Mouse (Mus musculus): Measurements from ENCODE around the gene Josd1. TPM values are rescaled to one million over a fixed set of nuclear protein-coding genes. Genes with fewer than 3 reads are reported as not detected.

Josd1 gene
- total RNA-seq, 1 experiment, result 25.3 TPM

- H3K9me3 ChIP-seq (ENCODE audit: control insufficient read depth, insufficient read depth, low read depth, low read length), result no peaks in the 10 kb centered on the region
- H3K36me3 ChIP-seq (ENCODE audit: control insufficient read depth, insufficient read depth, low read length, poor library complexity, severe bottlenecking), result peaks cover 1% of the 10 kb centered on the region; the same call in 1 of the 2 replicates
- H3K27ac ChIP-seq (ENCODE audit: insufficient read depth, low read depth, low read length, poor library complexity, severe bottlenecking), result no peak overlapping the region
- H3K9ac ChIP-seq (ENCODE audit: insufficient read depth, low read depth, low read length, poor library complexity, severe bottlenecking), result no peak overlapping the region
- no peak overlapping the region for H3K4me3 ChIP-seq (ENCODE audit: insufficient read depth in 1 of 2, low read depth in 1 of 2, low read length in 2 of 2, poor library complexity in 1 of 2, severe bottlenecking in 1 of 2)
- no peak for DNase-seq (ENCODE audit: low read depth, low spot score)
- H3K4me1 ChIP-seq (ENCODE audit: control insufficient read depth in 2 of 2, insufficient read depth in 2 of 2, low read length in 2 of 2, poor library complexity in 1 of 2), result no peaks in the 10 kb centered on the region
- TF ChIP-seq ZC3H11A (IDR thresholded peaks at IDR 0.05; ENCODE audit: borderline replicate concordance, low read depth, low read length) (no peak), ZNF384 (IDR thresholded peaks at IDR 0.05; ENCODE audit: low read depth, low read length) (no peak), MAFK (IDR thresholded peaks at IDR 0.05; ENCODE audit: insufficient read depth, low read depth, low read length) (no peak), HCFC1 (IDR thresholded peaks at IDR 0.05; ENCODE audit: borderline replicate concordance, insufficient read depth, low read length) (no peak), CHD2 (IDR thresholded peaks at IDR 0.05; ENCODE audit: low read depth, low read length) (no peak)
- in situ Hi-C loops (cut with MboI; ENCODE audit: low sequenced_read_pairs in 2 of 2, unreplicated experiment in 2 of 2), result no loop called here
Observed at GRCm38 (mm10) chr15:79725190-79725789, 37.6 kb upstream of the Josd1 start.

- H3K9me3 ChIP-seq (ENCODE audit: control insufficient read depth, insufficient read depth, low read depth, low read length), result no peaks in the 10 kb centered on the region
- H3K36me3 ChIP-seq (ENCODE audit: control insufficient read depth, insufficient read depth, low read length, poor library complexity, severe bottlenecking), result peaks cover 12% of the 10 kb centered on the region
- no peaks in the 10 kb centered on the region for H3K4me1 ChIP-seq (ENCODE audit: control insufficient read depth in 2 of 2, insufficient read depth in 2 of 2, low read length in 2 of 2, poor library complexity in 1 of 2)
- H3K27ac ChIP-seq (ENCODE audit: insufficient read depth, low read depth, low read length, poor library complexity, severe bottlenecking), result no peak overlapping the region
- H3K9ac ChIP-seq (ENCODE audit: insufficient read depth, low read depth, low read length, poor library complexity, severe bottlenecking), result no peak overlapping the region
- no peak overlapping the region for H3K4me3 ChIP-seq (ENCODE audit: insufficient read depth in 1 of 2, low read depth in 1 of 2, low read length in 2 of 2, poor library complexity in 1 of 2, severe bottlenecking in 1 of 2)
- in situ Hi-C loops (cut with MboI; ENCODE audit: low sequenced_read_pairs in 2 of 2, unreplicated experiment in 2 of 2), result no loop called here
- no peak for DNase-seq (ENCODE audit: low read depth, low spot score)
- TF ChIP-seq MAFK (IDR thresholded peaks at IDR 0.05; ENCODE audit: insufficient read depth, low read depth, low read length), result no peak
- no peak for TF ChIP-seq ZC3H11A (IDR thresholded peaks at IDR 0.05; ENCODE audit: borderline replicate concordance, low read depth, low read length)
- no peak for TF ChIP-seq CHD2 (IDR thresholded peaks at IDR 0.05; ENCODE audit: low read depth, low read length)
- TF ChIP-seq HCFC1 (IDR thresholded peaks at IDR 0.05; ENCODE audit: borderline replicate concordance, insufficient read depth, low read length), result no peak
- no peak for TF ChIP-seq ZNF384 (IDR thresholded peaks at IDR 0.05; ENCODE audit: low read depth, low read length)
Observed at GRCm38 (mm10) chr15:79723439-79723838, 35.7 kb upstream of the Josd1 start.

GRCm38 (mm10) chr15:79720796-79721195, 33.1 kb upstream of the Josd1 start:
- peaks cover 36% of the 10 kb centered on the region for H3K36me3 ChIP-seq (ENCODE audit: control insufficient read depth, insufficient read depth, low read length, poor library complexity, severe bottlenecking)
- H3K27ac ChIP-seq (ENCODE audit: insufficient read depth, low read depth, low read length, poor library complexity, severe bottlenecking), result no peak overlapping the region
- no peak for DNase-seq (ENCODE audit: low read depth, low spot score)
- H3K9ac ChIP-seq (ENCODE audit: insufficient read depth, low read depth, low read length, poor library complexity, severe bottlenecking), result no peak overlapping the region
- in situ Hi-C loops (cut with MboI; ENCODE audit: low sequenced_read_pairs in 2 of 2, unreplicated experiment in 2 of 2), result no loop called here
- no peak overlapping the region for H3K4me3 ChIP-seq (ENCODE audit: insufficient read depth in 1 of 2, low read depth in 1 of 2, low read length in 2 of 2, poor library complexity in 1 of 2, severe bottlenecking in 1 of 2)
- no peak for TF ChIP-seq ZNF384 (IDR thresholded peaks at IDR 0.05; ENCODE audit: low read depth, low read length)
- TF ChIP-seq MAFK (IDR thresholded peaks at IDR 0.05; ENCODE audit: insufficient read depth, low read depth, low read length), result no peak
- TF ChIP-seq CHD2 (IDR thresholded peaks at IDR 0.05; ENCODE audit: low read depth, low read length), result no peak
- no peak for TF ChIP-seq ZC3H11A (IDR thresholded peaks at IDR 0.05; ENCODE audit: borderline replicate concordance, low read depth, low read length)
- TF ChIP-seq HCFC1 (IDR thresholded peaks at IDR 0.05; ENCODE audit: borderline replicate concordance, insufficient read depth, low read length), result no peak
- H3K9me3 ChIP-seq (ENCODE audit: control insufficient read depth, insufficient read depth, low read depth, low read length), result no peaks in the 10 kb centered on the region
- H3K4me1 ChIP-seq (ENCODE audit: control insufficient read depth in 2 of 2, insufficient read depth in 2 of 2, low read length in 2 of 2, poor library complexity in 1 of 2), result no peaks in the 10 kb centered on the region

GRCm38 (mm10) chr15:79720267-79720666, 32.5 kb upstream of the Josd1 start:
- Histone ChIP-seq H3K36me3 (ENCODE audit: control insufficient read depth, insufficient read depth, low read length, poor library complexity, severe bottlenecking) (peaks cover 40% of the 10 kb centered on the region), H3K4me3 (ENCODE audit: insufficient read depth in 1 of 2, low read depth in 1 of 2, low read length in 2 of 2, poor library complexity in 1 of 2, severe bottlenecking in 1 of 2) (no peak overlapping the region)

GRCm38 (mm10) chr15:79716710-79717109, 29.0 kb upstream of the Josd1 start:
- TF ChIP-seq ZNF384 (IDR thresholded peaks at IDR 0.05; ENCODE audit: low read depth, low read length) (no peak), CHD2 (IDR thresholded peaks at IDR 0.05; ENCODE audit: low read depth, low read length) (no peak), HCFC1 (IDR thresholded peaks at IDR 0.05; ENCODE audit: borderline replicate concordance, insufficient read depth, low read length) (no peak), MAFK (IDR thresholded peaks at IDR 0.05; ENCODE audit: insufficient read depth, low read depth, low read length) (no peak), ZC3H11A (IDR thresholded peaks at IDR 0.05; ENCODE audit: borderline replicate concordance, low read depth, low read length) (no peak)
- in situ Hi-C loops (cut with MboI; ENCODE audit: low sequenced_read_pairs in 2 of 2, unreplicated experiment in 2 of 2), result no loop called here
- Histone ChIP-seq H3K9ac (ENCODE audit: insufficient read depth, low read depth, low read length, poor library complexity, severe bottlenecking) (no peak overlapping the region), H3K4me3 (ENCODE audit: insufficient read depth in 1 of 2, low read depth in 1 of 2, low read length in 2 of 2, poor library complexity in 1 of 2, severe bottlenecking in 1 of 2) (no peak overlapping the region), H3K9me3 (ENCODE audit: control insufficient read depth, insufficient read depth, low read depth, low read length) (no peaks in the 10 kb centered on the region), H3K4me1 (ENCODE audit: control insufficient read depth in 2 of 2, insufficient read depth in 2 of 2, low read length in 2 of 2, poor library complexity in 1 of 2) (no peaks in the 10 kb centered on the region), H3K36me3 (ENCODE audit: control insufficient read depth, insufficient read depth, low read length, poor library complexity, severe bottlenecking) (peaks cover 61% of the 10 kb centered on the region), H3K27ac (ENCODE audit: insufficient read depth, low read depth, low read length, poor library complexity, severe bottlenecking) (no peak overlapping the region)
- DNase-seq (ENCODE audit: low read depth, low spot score), result no peak

More at GRCm38 (mm10) chr15:79720267-79720666, 32.5 kb upstream of the Josd1 start:
- no peak overlapping the region for H3K27ac ChIP-seq (ENCODE audit: insufficient read depth, low read depth, low read length, poor library complexity, severe bottlenecking)
- no peak for DNase-seq (ENCODE audit: low read depth, low spot score)
- in situ Hi-C loops (cut with MboI; ENCODE audit: low sequenced_read_pairs in 2 of 2, unreplicated experiment in 2 of 2), result no loop called here
- TF ChIP-seq MAFK (IDR thresholded peaks at IDR 0.05; ENCODE audit: insufficient read depth, low read depth, low read length) (no peak), CHD2 (IDR thresholded peaks at IDR 0.05; ENCODE audit: low read depth, low read length) (no peak), ZC3H11A (IDR thresholded peaks at IDR 0.05; ENCODE audit: borderline replicate concordance, low read depth, low read length) (no peak)
- no peak overlapping the region for H3K9ac ChIP-seq (ENCODE audit: insufficient read depth, low read depth, low read length, poor library complexity, severe bottlenecking)
- H3K4me1 ChIP-seq (ENCODE audit: control insufficient read depth in 2 of 2, insufficient read depth in 2 of 2, low read length in 2 of 2, poor library complexity in 1 of 2), result no peaks in the 10 kb centered on the region
- H3K9me3 ChIP-seq (ENCODE audit: control insufficient read depth, insufficient read depth, low read depth, low read length), result no peaks in the 10 kb centered on the region
